Mouse (Mus musculus): ENCODE results near the gene Elmo1. TPM values are rescaled to one million over a fixed set of nuclear protein-coding genes. Genes with fewer than 3 reads are reported as not detected.

Gene Elmo1
- polyA plus RNA-seq, 1 experiment from 2014 or later: 17.4 TPM

GRCm38 (mm10) chr13:20557156-20557555, 466.8 kb downstream of the Elmo1 start:
- Histone ChIP-seq H3K9me3 (no peaks in the 10 kb centered on the region; the same call in 1 of the 2 replicates), H3K27me3 (no peaks in the 10 kb centered on the region), H3K27ac (no peak overlapping the region), H3K4me3 (no peak overlapping the region), H3K36me3 (no peaks in the 10 kb centered on the region), H3K9ac (no peak overlapping the region), H3K4me2 (no peak overlapping the region), H3K4me1 (no peaks in the 10 kb centered on the region)
- no peak for ATAC-seq (ENCODE audit: insufficient number of reproducible peaks, low FRiP score, low TSS enrichment, low read depth)
- WGBS: 71% methylated on average over 8 of the region's 8 CpGs

- H3K36me3 ChIP-seq: no peaks in the 10 kb centered on the region
- ATAC-seq (ENCODE audit: insufficient number of reproducible peaks, low FRiP score, low TSS enrichment, low read depth): no peak
- H3K27ac ChIP-seq: no peak overlapping the region
- H3K4me1 ChIP-seq: no peaks in the 10 kb centered on the region
- no peak overlapping the region for H3K4me3 ChIP-seq
- H3K4me2 ChIP-seq: no peak overlapping the region
- WGBS: 87% methylated on average over 2 of the region's 2 CpGs
- no peaks in the 10 kb centered on the region for H3K27me3 ChIP-seq
- H3K9ac ChIP-seq: no peak overlapping the region
- no peaks in the 10 kb centered on the region; the same call in 1 of the 2 replicates for H3K9me3 ChIP-seq
These were observed 468.0 kb downstream of the Elmo1 start for GRCm38 (mm10) chr13:20558376-20558775.

DNA sequence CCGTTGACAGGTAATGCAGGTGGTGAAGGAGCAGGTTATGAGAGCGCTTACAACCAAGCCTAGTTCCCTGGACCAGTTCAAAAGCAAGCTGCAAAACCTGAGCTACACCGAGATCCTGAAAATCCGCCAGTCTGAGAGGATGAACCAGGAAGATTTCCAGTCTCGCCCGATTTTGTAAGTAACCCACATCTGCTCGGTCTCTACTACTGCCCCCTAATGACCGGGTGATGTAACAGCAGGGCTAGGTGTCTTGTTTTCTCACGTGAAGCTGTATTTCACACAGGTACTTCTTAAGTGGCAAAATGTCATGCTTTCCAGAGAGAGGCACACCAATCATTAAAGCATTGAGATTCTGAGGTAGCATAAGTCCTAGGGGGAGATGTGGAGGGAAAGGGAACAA, 474.0 kb downstream of the Elmo1 start:
- Histone ChIP-seq H3K27ac (no peak overlapping the region), H3K9me3 (no peaks in the 10 kb centered on the region), H3K4me2 (no peak overlapping the region), H3K4me1 (no peaks in the 10 kb centered on the region), H3K9ac (no peak overlapping the region), H3K27me3 (no peaks in the 10 kb centered on the region), H3K36me3 (no peaks in the 10 kb centered on the region), H3K4me3 (no peak overlapping the region)
- no peak for ATAC-seq (ENCODE audit: insufficient number of reproducible peaks, low FRiP score, low TSS enrichment, low read depth)
- 78% methylated on average over 9 of the region's 9 CpGs for WGBS

GRCm38 (mm10) chr13:20575186-20575585, 484.8 kb downstream of the Elmo1 start:
- 83% methylated on average over 2 of the region's 2 CpGs for WGBS
- H3K9ac ChIP-seq: no peak overlapping the region
- H3K4me1 ChIP-seq: no peaks in the 10 kb centered on the region
- no peaks in the 10 kb centered on the region for H3K9me3 ChIP-seq
- ATAC-seq (ENCODE audit: insufficient number of reproducible peaks, low FRiP score, low TSS enrichment, low read depth): no peak
- no peak overlapping the region for H3K4me2 ChIP-seq
- no peaks in the 10 kb centered on the region for H3K27me3 ChIP-seq
- no peak overlapping the region for H3K4me3 ChIP-seq
- H3K36me3 ChIP-seq: no peaks in the 10 kb centered on the region
- no peak overlapping the region for H3K27ac ChIP-seq

DNA sequence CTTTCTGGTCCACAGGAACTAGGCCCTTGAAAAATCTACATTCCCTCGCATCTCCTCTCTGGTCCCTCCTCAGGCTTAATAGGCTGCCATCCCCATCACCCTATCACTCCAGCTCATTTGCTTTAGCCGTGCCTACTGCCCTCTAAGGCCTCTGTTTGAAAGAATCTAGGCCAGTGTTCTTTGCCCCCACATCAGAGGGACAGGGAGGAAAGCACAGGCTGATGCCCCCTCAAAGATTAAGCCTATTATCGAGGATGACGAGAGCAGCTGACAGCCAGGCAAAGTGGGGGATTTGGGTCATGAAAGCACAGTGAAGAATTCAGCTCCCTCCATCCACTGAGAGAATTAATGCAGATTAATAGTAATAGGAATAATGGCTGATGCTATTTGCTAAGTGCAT, 495.5 kb downstream of the Elmo1 start:
- no peaks in the 10 kb centered on the region for H3K9me3 ChIP-seq
- ATAC-seq (ENCODE audit: insufficient number of reproducible peaks, low FRiP score, low TSS enrichment, low read depth): no peak
- H3K27ac ChIP-seq: no peak overlapping the region
- WGBS: 78% methylated on average over 4 of the region's 4 CpGs
- H3K4me3 ChIP-seq: no peak overlapping the region
- H3K4me2 ChIP-seq: no peak overlapping the region
- no peaks in the 10 kb centered on the region for H3K27me3 ChIP-seq
- no peak overlapping the region for H3K9ac ChIP-seq
- no peaks in the 10 kb centered on the region for H3K36me3 ChIP-seq
- H3K4me1 ChIP-seq: no peaks in the 10 kb centered on the region

- H3K36me3 ChIP-seq: no peaks in the 10 kb centered on the region
- no peak for ATAC-seq (ENCODE audit: insufficient number of reproducible peaks, low FRiP score, low TSS enrichment, low read depth)
- H3K27me3 ChIP-seq: no peaks in the 10 kb centered on the region
- WGBS: 74% methylated on average over 3 of the region's 3 CpGs
- no peak overlapping the region for H3K4me3 ChIP-seq
- H3K9me3 ChIP-seq: no peaks in the 10 kb centered on the region
- H3K4me2 ChIP-seq: no peak overlapping the region
- no peaks in the 10 kb centered on the region for H3K4me1 ChIP-seq
- H3K9ac ChIP-seq: no peak overlapping the region
- H3K27ac ChIP-seq: no peak overlapping the region
These were observed 496.1 kb downstream of the Elmo1 start for GRCm38 (mm10) chr13:20586462-20586861.

GRCm38 (mm10) chr13:20590983-20591382, 500.6 kb downstream of the Elmo1 start:
- WGBS: 76% methylated on average over 4 of the region's 4 CpGs
- no peaks in the 10 kb centered on the region for H3K4me1 ChIP-seq
- no peak for ATAC-seq (ENCODE audit: insufficient number of reproducible peaks, low FRiP score, low TSS enrichment, low read depth)
- H3K36me3 ChIP-seq: no peaks in the 10 kb centered on the region
- H3K9me3 ChIP-seq: no peaks in the 10 kb centered on the region
- H3K4me3 ChIP-seq: no peak overlapping the region
- no peak overlapping the region for H3K4me2 ChIP-seq
- H3K27me3 ChIP-seq: no peaks in the 10 kb centered on the region
- no peak overlapping the region for H3K27ac ChIP-seq
- no peak overlapping the region for H3K9ac ChIP-seq

- Histone ChIP-seq H3K4me3 (no peak overlapping the region), H3K36me3 (no peaks in the 10 kb centered on the region), H3K4me2 (no peak overlapping the region), H3K27ac (no peak overlapping the region), H3K9ac (no peak overlapping the region), H3K9me3 (no peaks in the 10 kb centered on the region), H3K4me1 (no peaks in the 10 kb centered on the region), H3K27me3 (no peaks in the 10 kb centered on the region)
- no peak for ATAC-seq (ENCODE audit: insufficient number of reproducible peaks, low FRiP score, low TSS enrichment, low read depth)
- 56% methylated on average over 5 of the region's 5 CpGs for WGBS
These were observed 506.9 kb downstream of the Elmo1 start for GRCm38 (mm10) chr13:20597307-20597706.

DNA sequence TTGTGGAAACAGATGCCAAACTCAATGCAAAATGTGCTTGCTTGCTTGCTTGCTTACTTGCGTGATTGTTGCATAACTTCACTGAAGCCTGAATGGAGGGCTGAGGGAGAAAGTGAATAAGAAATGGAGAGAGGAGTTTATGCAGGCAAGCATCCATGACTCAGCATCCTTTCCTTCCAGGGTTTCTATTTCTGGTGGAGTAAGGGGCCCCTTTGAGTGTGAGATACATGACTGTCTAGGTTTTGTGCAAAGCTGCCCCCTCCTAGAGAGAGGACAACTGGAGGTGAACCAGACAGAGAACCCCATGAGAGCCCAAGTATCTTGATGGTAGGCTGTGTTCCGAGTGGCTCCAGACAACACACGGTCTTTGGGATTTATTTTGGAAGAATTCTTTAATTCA, 508.2 kb downstream of the Elmo1 start:
- Histone ChIP-seq H3K4me3 (no peak overlapping the region), H3K27ac (no peak overlapping the region), H3K4me2 (no peak overlapping the region), H3K9ac (no peak overlapping the region), H3K36me3 (no peaks in the 10 kb centered on the region), H3K4me1 (no peaks in the 10 kb centered on the region), H3K27me3 (no peaks in the 10 kb centered on the region), H3K9me3 (no peaks in the 10 kb centered on the region)
- ATAC-seq (ENCODE audit: insufficient number of reproducible peaks, low FRiP score, low TSS enrichment, low read depth): no peak
- WGBS: 89% methylated on average over 3 of the region's 3 CpGs

GRCm38 (mm10) chr13:20600246-20600645, 509.9 kb downstream of the Elmo1 start:
- no peaks in the 10 kb centered on the region for H3K36me3 ChIP-seq
- H3K9me3 ChIP-seq: no peaks in the 10 kb centered on the region
- H3K27ac ChIP-seq: no peak overlapping the region
- H3K27me3 ChIP-seq: no peaks in the 10 kb centered on the region
- no peak overlapping the region for H3K4me2 ChIP-seq
- H3K4me3 ChIP-seq: no peak overlapping the region
- 54% methylated on average over 6 of the region's 6 CpGs for WGBS
- H3K4me1 ChIP-seq: no peaks in the 10 kb centered on the region
- H3K9ac ChIP-seq: no peak overlapping the region
- no peak for ATAC-seq (ENCODE audit: insufficient number of reproducible peaks, low FRiP score, low TSS enrichment, low read depth)

- H3K27me3 ChIP-seq: no peaks in the 10 kb centered on the region
- H3K4me3 ChIP-seq: no peak overlapping the region
- 71% methylated on average over 1 of the region's 1 CpGs for WGBS
- H3K9me3 ChIP-seq: no peaks in the 10 kb centered on the region
- H3K27ac ChIP-seq: no peak overlapping the region
- no peak for ATAC-seq (ENCODE audit: insufficient number of reproducible peaks, low FRiP score, low TSS enrichment, low read depth)
- no peak overlapping the region for H3K9ac ChIP-seq
- no peaks in the 10 kb centered on the region for H3K4me1 ChIP-seq
- no peak overlapping the region for H3K4me2 ChIP-seq
- no peaks in the 10 kb centered on the region for H3K36me3 ChIP-seq
These were observed 511.0 kb downstream of the Elmo1 start for GRCm38 (mm10) chr13:20601421-20601820.

DNA sequence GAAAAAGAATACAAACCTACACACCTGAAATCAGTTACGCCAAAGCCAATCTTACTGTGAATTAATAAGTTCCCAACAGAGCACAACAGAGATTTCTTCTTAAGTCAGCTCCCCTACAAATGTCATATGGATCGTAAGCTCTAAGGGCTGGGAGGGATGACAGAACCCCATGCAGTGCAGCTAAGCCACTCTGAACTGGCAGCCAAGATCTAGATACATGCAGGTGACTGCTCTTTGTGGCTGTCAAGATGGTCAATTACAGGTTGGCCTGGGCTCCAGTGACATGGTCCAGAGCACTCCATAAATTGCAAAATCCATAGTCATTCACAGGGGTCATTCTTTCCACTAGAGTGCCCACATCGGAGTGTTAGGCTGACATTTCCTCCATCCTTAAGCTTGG, 516.5 kb downstream of the Elmo1 start:
- Histone ChIP-seq H3K4me2 (no peak overlapping the region), H3K4me1 (no peaks in the 10 kb centered on the region), H3K9me3 (no peaks in the 10 kb centered on the region), H3K9ac (no peak overlapping the region), H3K4me3 (no peak overlapping the region), H3K36me3 (no peaks in the 10 kb centered on the region), H3K27me3 (no peaks in the 10 kb centered on the region), H3K27ac (no peak overlapping the region)
- no peak for ATAC-seq (ENCODE audit: insufficient number of reproducible peaks, low FRiP score, low TSS enrichment, low read depth)
- 81% methylated on average over 3 of the region's 3 CpGs for WGBS

GRCm38 (mm10) chr13:20609003-20609688, 518.8 kb downstream of the Elmo1 start:
- Histone ChIP-seq H3K27ac (no peak overlapping the region), H3K4me2 (no peak overlapping the region), H3K4me3 (no peak overlapping the region), H3K9ac (no peak overlapping the region), H3K36me3 (no peaks in the 10 kb centered on the region), H3K4me1 (no peaks in the 10 kb centered on the region), H3K9me3 (no peaks in the 10 kb centered on the region), H3K27me3 (no peaks in the 10 kb centered on the region)
- ATAC-seq (ENCODE audit: insufficient number of reproducible peaks, low FRiP score, low TSS enrichment, low read depth): no peak
- WGBS: 55% methylated on average over 3 of the region's 3 CpGs
